Mouse (Mus musculus) thymus, adult 2 months (tissue): ENCODE measurements around the gene Cyp1a1. TPM values are rescaled to one million over a fixed set of nuclear protein-coding genes. Genes with fewer than 3 reads are reported as not detected.

Source experiments
- DNase-seq: peaks from one replicate; pipeline ENCODE4 v3.0.0; 2021
- H3K27ac ChIP-seq: fragments of 200-500 bp; 2 replicates; pipeline ENCODE4 v1.5.1; 2012; ENCODE audit warnings: low read length, control low read depth; ENCODE audit not compliant: control insufficient read depth, insufficient read depth
- H3K27me3 ChIP-seq: fragments of 200-500 bp; 2 replicates; pipeline ENCODE4 v1.6.1; 2012; ENCODE audit warnings: mild to moderate bottlenecking, low read length, moderate library complexity, mixed read lengths; ENCODE audit not compliant: control insufficient read depth, insufficient read depth
- H3K36me3 ChIP-seq: fragments of 200-500 bp; 2 replicates; pipeline ENCODE4 v1.6.1; 2012; ENCODE audit warnings: mild to moderate bottlenecking, low read length, moderate library complexity; ENCODE audit not compliant: control insufficient read depth, insufficient read depth
- H3K4me1 ChIP-seq: fragments of 200-500 bp; replicated peaks from 2 replicates; pipeline ENCODE4 v1.6.1; 2012; ENCODE audit warnings: low read length; ENCODE audit not compliant: control insufficient read depth, insufficient read depth
- H3K4me3 ChIP-seq: fragments of 200-500 bp; 2 replicates; pipeline ENCODE4 v1.5.1; 2012; ENCODE audit warnings: mild to moderate bottlenecking, low read length, control low read depth, moderate library complexity; ENCODE audit not compliant: control insufficient read depth, insufficient read depth
- CTCF ChIP-seq: fragments of 200-500 bp; IDR thresholded peaks from 2 replicates; pipeline ENCODE4 v1.5.1; 2012; ENCODE audit warnings: mild to moderate bottlenecking, control low read depth, low read length, moderate library complexity, borderline replicate concordance; ENCODE audit not compliant: control insufficient read depth, poor library complexity, insufficient read depth; ENCODE audit errors: extremely low read depth
- POLR2A ChIP-seq: fragments of 200-500 bp; IDR thresholded peaks from 2 replicates; pipeline ENCODE4 v1.6.1; 2012; ENCODE audit warnings: mild to moderate bottlenecking, low read length, control low read depth, moderate library complexity; ENCODE audit not compliant: control insufficient read depth, poor library complexity, insufficient read depth; ENCODE audit errors: extremely low read depth
- WGBS: fragments of 180-500 bp; shearing (Covaris S2); methylation state at CpG from one replicate; pipeline ENCODE4 v1.1.7; 2018; 5-methylcytosine and 5-hydroxymethylcytosine counted together
- polyA plus RNA-seq: library from polyadenylated mRNA; depleted of rRNA; stranded (reverse); fragments of >200 nt; gene quantifications from 2 replicates; pipeline ENCODE4 v1.2.3, GENCODE M21; 2012

Cyp1a1 gene
- polyA plus RNA-seq, 1 experiment: 0.15 TPM

DNA sequence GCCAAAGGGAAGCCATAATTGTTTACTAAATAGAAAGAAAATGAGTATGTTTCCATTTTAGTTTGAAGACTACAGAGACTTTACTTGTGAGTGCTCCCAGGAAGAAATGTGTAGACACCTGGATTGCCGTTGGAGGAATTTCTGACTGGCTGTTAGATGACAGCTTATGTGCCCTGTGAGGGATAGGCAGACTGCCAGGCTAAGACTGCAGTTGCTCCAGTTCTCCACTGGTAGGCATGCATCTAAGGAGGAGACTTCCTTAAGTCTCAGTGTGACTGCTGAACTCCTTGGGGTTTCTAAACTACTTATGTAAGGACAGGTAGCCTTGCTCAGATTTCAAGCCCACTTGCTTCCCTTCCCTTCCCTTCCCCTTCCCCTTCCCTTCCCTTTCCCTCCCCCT lies 40.6 kb downstream of the Cyp1a1 start:
- peaks cover 17% of the 10 kb centered on the region for H3K36me3 ChIP-seq
- DNase-seq: no peak
- TF ChIP-seq CTCF: no peak
- no peak for TF ChIP-seq POLR2A
- no peaks in the 10 kb centered on the region for H3K4me1 ChIP-seq
- H3K27me3 ChIP-seq: no peaks in the 10 kb centered on the region
- 98% methylated on average over 1 of the region's 1 CpGs for WGBS
- H3K27ac ChIP-seq: no peak overlapping the region
- H3K4me3 ChIP-seq: no peak overlapping the region

- Histone ChIP-seq H3K27me3 (no peaks in the 10 kb centered on the region), H3K27ac (no peak overlapping the region), H3K36me3 (peaks cover 22% of the 10 kb centered on the region), H3K4me1 (no peaks in the 10 kb centered on the region), H3K4me3 (no peak overlapping the region)
- 98% methylated on average over 6 of the region's 6 CpGs for WGBS
- no peak for TF ChIP-seq POLR2A
- TF ChIP-seq CTCF: no peak
- no peak for DNase-seq
These were observed 45.9 kb downstream of the Cyp1a1 start for GRCm38 (mm10) chr9:57733606-57734005.

GRCm38 (mm10) chr9:57739863-57740262 lies 52.1 kb downstream of the Cyp1a1 start:
- H3K4me3 ChIP-seq: no peak overlapping the region
- WGBS: 98% methylated on average over 5 of the region's 5 CpGs
- H3K36me3 ChIP-seq: peaks cover 42% of the 10 kb centered on the region
- DNase-seq: no peak
- H3K27ac ChIP-seq: no peak overlapping the region
- H3K4me1 ChIP-seq: no peaks in the 10 kb centered on the region
- TF ChIP-seq CTCF: no peak
- no peak for TF ChIP-seq POLR2A
- no peaks in the 10 kb centered on the region for H3K27me3 ChIP-seq

DNA sequence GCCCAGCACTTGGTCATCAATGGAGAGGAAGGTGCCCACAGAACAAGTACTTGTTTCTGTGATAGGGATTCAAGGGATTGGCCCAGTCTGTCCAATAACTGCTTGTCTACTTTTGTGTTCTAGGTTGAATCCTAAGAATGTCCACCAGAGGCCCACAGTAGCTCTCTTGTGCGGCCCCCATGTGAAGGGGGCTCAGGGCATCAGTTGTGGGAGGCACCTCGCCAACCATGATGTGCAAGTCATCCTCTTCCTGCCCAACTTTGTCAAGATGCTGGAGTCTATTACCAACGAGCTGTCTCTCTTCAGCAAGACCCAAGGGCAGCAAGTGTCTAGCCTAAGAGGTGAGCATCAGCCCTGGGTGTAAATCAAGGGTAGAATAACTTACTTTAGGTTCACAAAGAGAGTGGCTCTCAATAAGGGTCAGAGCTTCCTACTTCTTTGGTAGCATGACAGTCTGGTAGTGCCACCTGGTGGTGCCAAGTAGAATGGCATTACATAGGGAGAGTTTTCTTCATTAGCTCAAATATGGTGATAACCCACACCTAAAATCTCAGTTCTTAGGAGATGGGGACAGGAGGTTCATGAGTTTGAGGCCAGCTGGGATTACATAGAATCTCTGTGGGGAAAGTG lies 56.8 kb downstream of the Cyp1a1 start:
- TF ChIP-seq CTCF: no peak
- no peak for TF ChIP-seq POLR2A
- peak; percentile 55 for DNase-seq
- no peak overlapping the region for H3K4me3 ChIP-seq
- WGBS: 53% methylated on average over 3 of the region's 3 CpGs
- no peak overlapping the region for H3K27ac ChIP-seq
- H3K36me3 ChIP-seq: peaks cover 75% of the 10 kb centered on the region
- H3K4me1 ChIP-seq: no peaks in the 10 kb centered on the region
- no peaks in the 10 kb centered on the region for H3K27me3 ChIP-seq

DNA sequence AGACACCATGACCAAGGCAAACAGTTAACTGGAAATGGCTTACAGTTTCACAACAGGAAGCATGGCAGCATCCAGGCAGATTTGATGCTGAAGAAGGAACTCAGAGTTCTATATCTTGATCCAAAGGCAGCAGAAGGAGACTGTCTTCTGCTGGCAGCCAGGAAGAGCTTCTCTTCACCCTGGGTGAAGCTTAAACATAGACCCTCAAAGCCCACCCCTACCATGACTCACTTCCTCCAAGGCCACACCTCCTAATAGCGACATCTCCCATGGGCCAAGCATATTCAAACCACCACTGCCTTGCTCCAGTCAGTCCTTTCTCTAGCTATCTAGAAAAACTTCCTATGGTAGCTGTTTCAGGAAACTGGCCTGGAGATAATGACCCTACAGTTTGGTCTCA lies 59.3 kb downstream of the Cyp1a1 start:
- H3K4me3 ChIP-seq: no peak overlapping the region
- DNase-seq: no peak
- H3K27me3 ChIP-seq: no peaks in the 10 kb centered on the region
- no peaks in the 10 kb centered on the region for H3K4me1 ChIP-seq
- TF ChIP-seq POLR2A: no peak
- no peak for TF ChIP-seq CTCF
- H3K36me3 ChIP-seq: peaks cover 77% of the 10 kb centered on the region
- WGBS: 100% methylated on average over 1 of the region's 1 CpGs
- H3K27ac ChIP-seq: no peak overlapping the region

DNA sequence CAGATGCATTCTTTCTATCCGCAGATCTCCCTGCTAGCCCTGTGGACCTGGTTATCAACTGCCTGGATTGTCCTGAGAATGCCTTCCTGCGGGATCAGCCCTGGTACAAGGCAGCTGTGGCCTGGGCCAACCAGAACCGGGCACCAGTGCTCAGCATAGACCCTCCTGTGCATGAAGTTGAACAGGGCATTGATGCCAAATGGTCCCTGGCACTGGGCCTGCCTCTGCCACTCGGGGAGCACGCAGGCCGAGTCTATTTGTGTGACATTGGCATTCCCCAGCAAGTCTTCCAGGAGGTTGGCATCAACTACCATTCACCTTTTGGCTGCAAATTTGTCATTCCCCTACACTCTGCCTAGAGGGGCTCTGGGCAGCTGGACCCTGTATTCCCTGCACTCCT lies 60.4 kb downstream of the Cyp1a1 start:
- peaks cover 83% of the 10 kb centered on the region for H3K36me3 ChIP-seq
- H3K27me3 ChIP-seq: no peaks in the 10 kb centered on the region
- DNase-seq: no peak
- H3K4me3 ChIP-seq: no peak overlapping the region
- H3K27ac ChIP-seq: no peak overlapping the region
- over 99% methylated on average over 6 of the region's 6 CpGs for WGBS
- TF ChIP-seq CTCF (no peak), POLR2A (no peak)
- no peaks in the 10 kb centered on the region for H3K4me1 ChIP-seq

GRCm38 (mm10) chr9:57748831-57749230 lies 61.1 kb downstream of the Cyp1a1 start:
- no peak for DNase-seq
- H3K27ac ChIP-seq: no peak overlapping the region
- no peak overlapping the region for H3K4me3 ChIP-seq
- H3K27me3 ChIP-seq: no peaks in the 10 kb centered on the region
- WGBS: 85% methylated on average over 1 of the region's 1 CpGs
- H3K36me3 ChIP-seq: peaks cover 90% of the 10 kb centered on the region
- no peak for TF ChIP-seq POLR2A
- no peak for TF ChIP-seq CTCF
- no peaks in the 10 kb centered on the region for H3K4me1 ChIP-seq
